Comparison of ENCODE assay signal across 13 mouse cellular contexts in the genomic region with DNA sequence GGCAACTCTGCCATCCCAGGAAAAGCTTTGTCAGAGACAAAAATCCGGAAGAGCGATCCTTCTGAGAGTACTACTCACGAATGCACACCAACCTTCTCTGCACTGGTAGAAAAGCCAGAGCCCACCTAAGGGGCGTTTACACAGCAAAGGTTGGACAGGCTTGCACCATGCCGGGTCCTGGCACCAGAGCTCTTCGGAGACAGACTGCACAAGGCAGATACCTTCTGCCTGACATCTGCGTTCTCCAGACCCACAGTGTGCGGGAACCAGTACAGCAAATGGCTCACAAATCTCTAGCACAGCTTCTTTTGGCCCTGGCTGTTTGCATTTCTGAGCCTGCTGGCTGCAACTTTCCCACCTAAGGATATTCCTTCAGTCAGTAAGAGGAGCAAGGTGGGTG.
DNase-seq lines count a peak whose midpoint lies in the region; ATAC-seq and TF ChIP-seq lines count a peak whose summit lies in the region.
"Had no signal": no experiment of that assay in that cellular context is flagged by ENCODE, and none has a peak within 500 bp of the region (broad histone marks: within the 10 kb centered on the region; RNA-seq: fewer than 3 reads in every experiment).

No protein-coding gene starts in this region.

- 83% methylated on average over 8 of the region's 8 CpGs for WGBS in hindbrain, embryonic 11.5 days
- WGBS in hindbrain, embryonic 12.5 days, result 75% methylated on average over 8 of the region's 8 CpGs
- WGBS in limb, embryonic 10.5 days, result 79% methylated on average over 8 of the region's 8 CpGs

- peak; percentile 1 for DNase-seq in hindbrain, embryonic 11.5 days (ENCODE audit: low spot score)
- DNase-seq in brain, embryonic 14.5 days (ENCODE audit: low read depth), result peak; percentile 11
- peak; percentile 88 to 89 for DNase-seq in cerebellum, postnatal 14 days
- peak; percentile 31 for DNase-seq in limb, embryonic 10.5 days (ENCODE audit: low spot score)
- DNase-seq in adrenal gland, postnatal 36 days, result no peak
- no peak for DNase-seq in frontal cortex, postnatal 36 days (ENCODE audit: low spot score in 2 of 2)
- DNase-seq in gastrocnemius, adult 8-10 months (ENCODE audit: low spot score in 2 of 2), result no peak
- DNase-seq: gastrocnemius, adult 2 months; kidney, postnatal 25 days; thymus, postnatal 4 days had no signal

- no peak for ATAC-seq in hindbrain, embryonic 11.5 days (ENCODE audit: low FRiP score)
- ATAC-seq in hindbrain, embryonic 12.5 days (ENCODE audit: low FRiP score), result no peak

- H3K9me3 ChIP-seq in hindbrain, embryonic 11.5 days (ENCODE audit: control insufficient read depth, low read length), result no peaks in the 10 kb centered on the region
- no peaks in the 10 kb centered on the region for H3K9me3 ChIP-seq in hindbrain, embryonic 12.5 days (replicated peaks)
- H3K9me3 ChIP-seq in limb, embryonic 10.5 days (replicated peaks), result no peaks in the 10 kb centered on the region
- H3K9me3 ChIP-seq: embryonic facial prominence, embryonic 15.5 days; heart, embryonic 12.5 days had no signal

- no peaks in the 10 kb centered on the region for H3K36me3 ChIP-seq in hindbrain, embryonic 11.5 days (ENCODE audit: control insufficient read depth, insufficient read depth, low read length)
- no peaks in the 10 kb centered on the region for H3K36me3 ChIP-seq in hindbrain, embryonic 12.5 days
- H3K36me3 ChIP-seq in limb, embryonic 10.5 days, result no peaks in the 10 kb centered on the region
- H3K36me3 ChIP-seq: embryonic facial prominence, embryonic 15.5 days; heart, embryonic 12.5 days had no signal

- H3K4me2 ChIP-seq in hindbrain, embryonic 11.5 days (replicated peaks; ENCODE audit: low read depth, low read length), result no peak overlapping the region
- no peak overlapping the region for H3K4me2 ChIP-seq in hindbrain, embryonic 12.5 days (replicated peaks)
- H3K4me2 ChIP-seq: embryonic facial prominence, embryonic 15.5 days had no signal

- H3K27ac ChIP-seq in hindbrain, embryonic 11.5 days (ENCODE audit: low read depth, low read length), result no peak overlapping the region
- H3K27ac ChIP-seq in hindbrain, embryonic 12.5 days, result no peak overlapping the region
- H3K27ac ChIP-seq in limb, embryonic 10.5 days, result no peak overlapping the region
- H3K27ac ChIP-seq: embryonic facial prominence, embryonic 15.5 days; gastrocnemius, adult 2 months had no signal

- TF ChIP-seq CTCF in brain, embryonic 14.5 days (IDR thresholded peaks at IDR 0.05; ENCODE audit: borderline replicate concordance, extremely low read depth, insufficient read depth, insufficient read length), result no peak

- H3K27me3 ChIP-seq in hindbrain, embryonic 11.5 days (ENCODE audit: control insufficient read depth, insufficient read depth, low read length), result peaks cover 9% of the 10 kb centered on the region; the same call in 1 of the 2 replicates
- peaks cover 37% of the 10 kb centered on the region for H3K27me3 ChIP-seq in hindbrain, embryonic 12.5 days
- H3K27me3 ChIP-seq in limb, embryonic 10.5 days (ENCODE audit: low read depth, poor library complexity, severe bottlenecking), result peaks cover 75% of the 10 kb centered on the region

- H3K4me1 ChIP-seq in hindbrain, embryonic 11.5 days (replicated peaks; ENCODE audit: control insufficient read depth, insufficient read depth, low read length), result no peaks in the 10 kb centered on the region; the same call in 1 of the 2 replicates
- peaks cover 20% of the 10 kb centered on the region for H3K4me1 ChIP-seq in hindbrain, embryonic 12.5 days
- peaks cover 44% of the 10 kb centered on the region for H3K4me1 ChIP-seq in limb, embryonic 10.5 days

- TF ChIP-seq POLR2A in brain, embryonic 14.5 days (IDR thresholded peaks at IDR 0.05; ENCODE audit: borderline replicate concordance, extremely low read depth, insufficient read depth, insufficient read length, poor library complexity, severe bottlenecking), result no peak

- H3K4me3 ChIP-seq in hindbrain, embryonic 11.5 days (ENCODE audit: low read depth, low read length), result no peak overlapping the region
- no peak overlapping the region for H3K4me3 ChIP-seq in hindbrain, embryonic 12.5 days
- no peak overlapping the region for H3K4me3 ChIP-seq in limb, embryonic 10.5 days
- H3K4me3 ChIP-seq: gastrocnemius, adult 2 months had no signal

- H3K9ac ChIP-seq in hindbrain, embryonic 11.5 days (ENCODE audit: low read depth, low read length), result no peak overlapping the region
- H3K9ac ChIP-seq in hindbrain, embryonic 12.5 days, result no peak overlapping the region
- H3K9ac ChIP-seq: embryonic facial prominence, embryonic 15.5 days; heart, embryonic 12.5 days had no signal

Comparison
In these comparisons a context has a peak if more than half of its experiments do, and no peak if none do; other contexts are left out.
1. DNase-seq: peak in hindbrain, embryonic 11.5 days (single experiment), brain, embryonic 14.5 days (single experiment), cerebellum, postnatal 14 days (2 of 2) and limb, embryonic 10.5 days (single experiment); none in adrenal gland, postnatal 36 days (0 of 2), frontal cortex, postnatal 36 days (0 of 2) and gastrocnemius, adult 8-10 months (0 of 2).